Mouse (Mus musculus) kidney, postnatal 0 days (tissue): ENCODE results near the gene Btn1a1. TPM values are rescaled to one million over a fixed set of nuclear protein-coding genes. Genes with fewer than 3 reads are reported as not detected.
A peak's percentile ranks its signal among the peaks of the same experiment; 100 is the strongest.

Experiments used
- ATAC-seq: fragments of 200-750 bp; cut with Nextera tagmentation; replicated peaks from 2 replicates; pipeline ENCODE4 v1.8.0; 2017; ENCODE audit warnings: low read depth, moderate number of reproducible peaks, moderate TSS enrichment, moderate library complexity; ENCODE audit not compliant: low FRiP score
- DNase-seq: peaks from one replicate; pipeline ENCODE4 v3.0.0-alpha.2; 2016; ENCODE audit warnings: low spot score
- H3K27ac ChIP-seq: fragments of 300-500 bp; sonication (generic); 2 replicates; pipeline ENCODE4 v1.5.1; 2014; ENCODE audit warnings: mild to moderate bottlenecking
- H3K27me3 ChIP-seq: fragments of 300-500 bp; sonication (generic); 2 replicates; pipeline ENCODE4 v1.6.1; 2014; ENCODE audit warnings: low read length, mixed read lengths; ENCODE audit not compliant: insufficient read depth
- H3K36me3 ChIP-seq: fragments of 300-500 bp; sonication (generic); 2 replicates; pipeline ENCODE4 v1.6.1; 2014; ENCODE audit warnings: low read length, mixed read lengths; ENCODE audit not compliant: insufficient read depth
- H3K4me1 ChIP-seq: fragments of 300-500 bp; sonication (generic); replicated peaks from 2 replicates; pipeline ENCODE4 v1.6.1; 2014; ENCODE audit warnings: antibody characterized with exemption, low read length, mixed read lengths; ENCODE audit not compliant: insufficient read depth
- H3K4me2 ChIP-seq: fragments of 300-500 bp; sonication (generic); 2 replicates; pipeline ENCODE4 v1.6.1; 2014; ENCODE audit warnings: mild to moderate bottlenecking, low read length, moderate library complexity, mixed read lengths
- H3K4me3 ChIP-seq: fragments of 300-500 bp; sonication (generic); replicated peaks from 2 replicates; pipeline ENCODE4 v1.5.1; 2014; ENCODE audit warnings: low read depth, low read length
- H3K9ac ChIP-seq: fragments of 300-500 bp; sonication (generic); 2 replicates; pipeline ENCODE4 v1.6.1; 2014; ENCODE audit warnings: low read depth, low read length
- H3K9me3 ChIP-seq: fragments of 300-500 bp; sonication (generic); replicated peaks from 2 replicates; pipeline ENCODE4 v1.6.1; 2016; ENCODE audit warnings: low read length, inconsistent platforms, mixed read lengths
- CTCF ChIP-seq: IDR thresholded peaks from 2 replicates; pipeline ENCODE4 v1.5.1; 2016; ENCODE audit warnings: antibody characterized with exemption, low read depth, mild to moderate bottlenecking, moderate library complexity
- WGBS: fragments of 180-500 bp; shearing (Covaris S2); extraction: QIAGEN DNeasy Blood & Tissue Kit; methylation state at CpG from one replicate; pipeline ENCODE4 v1.1.7; 2014; 5-methylcytosine and 5-hydroxymethylcytosine counted together
- polyA plus RNA-seq: library from polyadenylated mRNA; unstranded; fragments of >200 nt; fragmentation: Nextera tagmentation; extraction: Ambion mirVana; gene quantifications from 2 replicates; pipeline ENCODE4 v1.2.1, GENCODE M21; 2015

Gene Btn1a1
- polyA plus RNA-seq = 0.06 TPM in 1 of 2 replicates, not detected in the other

GRCm38 (mm10) chr13:23465600-23466109, at the start of gene Btn1a1:
Btn1a1 (minus strand) TSS chr13:23465901.
- Histone ChIP-seq H3K36me3 (no peaks in the 10 kb centered on the region), H3K9ac (peak within 1 kb of the TSS; percentile 59; the same call in 1 of the 2 replicates), H3K4me3 (peak within 1 kb of the TSS; percentile 54), H3K27me3 (no peaks in the 10 kb centered on the region), H3K4me1 (peaks cover 11% of the 10 kb centered on the region), H3K9me3 (no peaks in the 10 kb centered on the region), H3K4me2 (peak within 1 kb of the TSS; percentile 90), H3K27ac (no peak within 1 kb of the TSS)
- TF ChIP-seq CTCF = peak; percentile 14; the same call in 1 of the 2 replicates
- 4% methylated on average over 7 of the region's 7 CpGs for WGBS
- ATAC-seq = no peak
- DNase-seq = peak; percentile 33

GRCm38 (mm10) chr13:23515281-23515680, 49.6 kb upstream of the Btn1a1 start:
- no peak for TF ChIP-seq CTCF

GRCm38 (mm10) chr13:23513517-23513916, 47.8 kb upstream of the Btn1a1 start:
- WGBS = 90% methylated on average over 1 of the region's 1 CpGs
- H3K9ac ChIP-seq = no peak overlapping the region
- no peak for ATAC-seq
- H3K27ac ChIP-seq = no peak overlapping the region
- H3K4me1 ChIP-seq = no peaks in the 10 kb centered on the region
- TF ChIP-seq CTCF = no peak
- H3K9me3 ChIP-seq = no peaks in the 10 kb centered on the region
- H3K4me3 ChIP-seq = no peak overlapping the region
- DNase-seq = no peak
- no peaks in the 10 kb centered on the region for H3K27me3 ChIP-seq
- H3K36me3 ChIP-seq = no peaks in the 10 kb centered on the region
- no peak overlapping the region for H3K4me2 ChIP-seq

More at GRCm38 (mm10) chr13:23515281-23515680, 49.6 kb upstream of the Btn1a1 start:
- no peaks in the 10 kb centered on the region for H3K4me1 ChIP-seq
- no peaks in the 10 kb centered on the region for H3K36me3 ChIP-seq
- no peak overlapping the region for H3K27ac ChIP-seq
- H3K27me3 ChIP-seq = no peaks in the 10 kb centered on the region
- H3K4me3 ChIP-seq = no peak overlapping the region
- ATAC-seq = no peak
- DNase-seq = no peak
- H3K9me3 ChIP-seq = no peaks in the 10 kb centered on the region
- no peak overlapping the region for H3K4me2 ChIP-seq
- 81% methylated on average over 5 of the region's 5 CpGs for WGBS
- H3K9ac ChIP-seq = no peak overlapping the region

- H3K4me2 ChIP-seq = no peak overlapping the region
- 39% methylated on average over 1 of the region's 1 CpGs for WGBS
- no peak for TF ChIP-seq CTCF
- no peaks in the 10 kb centered on the region for H3K9me3 ChIP-seq
- DNase-seq (peak; percentile 49), ATAC-seq (no peak)
- no peaks in the 10 kb centered on the region for H3K36me3 ChIP-seq
- no peak overlapping the region for H3K9ac ChIP-seq
- H3K4me1 ChIP-seq = no peaks in the 10 kb centered on the region
- no peak overlapping the region for H3K27ac ChIP-seq
- no peak overlapping the region for H3K4me3 ChIP-seq
- H3K27me3 ChIP-seq = no peaks in the 10 kb centered on the region
Measured at GRCm38 (mm10) chr13:23510127-23510526, 44.4 kb upstream of the Btn1a1 start.

- 36% methylated on average over 14 of the region's 14 CpGs for WGBS
- H3K27ac ChIP-seq = no peak overlapping the region
- no peaks in the 10 kb centered on the region for H3K36me3 ChIP-seq
- no peak overlapping the region for H3K9ac ChIP-seq
- H3K4me2 ChIP-seq = no peak overlapping the region
- TF ChIP-seq CTCF = no peak
- H3K4me3 ChIP-seq = no peak overlapping the region
- DNase-seq = no peak
- no peak for ATAC-seq
- no peaks in the 10 kb centered on the region for H3K4me1 ChIP-seq
- no peaks in the 10 kb centered on the region for H3K27me3 ChIP-seq
- no peaks in the 10 kb centered on the region for H3K9me3 ChIP-seq
Measured at GRCm38 (mm10) chr13:23506819-23507515, 41.3 kb upstream of the Btn1a1 start.

GRCm38 (mm10) chr13:23506351-23506750, 40.6 kb upstream of the Btn1a1 start:
- Histone ChIP-seq H3K36me3 (no peaks in the 10 kb centered on the region), H3K9me3 (no peaks in the 10 kb centered on the region), H3K4me1 (no peaks in the 10 kb centered on the region), H3K4me3 (0 out of 2 replicates have a peak overlapping the region, but pooled peaks have one; percentile 7), H3K9ac (no peak overlapping the region), H3K27me3 (no peaks in the 10 kb centered on the region), H3K27ac (no peak overlapping the region), H3K4me2 (peak overlapping the region; percentile 39; the same call in 1 of the 2 replicates)
- no peak for ATAC-seq
- DNase-seq = no peak
- no peak for TF ChIP-seq CTCF
- 14% methylated on average over 13 of the region's 13 CpGs for WGBS
